Mouse (Mus musculus) heart, adult 8-10 months (tissue): Measurements from ENCODE around the gene Hamp. TPM values are rescaled to one million over a fixed set of nuclear protein-coding genes. Genes with fewer than 3 reads are reported as not detected.

Source experiments
- DNase-seq: peaks from one replicate; pipeline ENCODE4 v3.0.0; 2022; ENCODE audit warnings: low spot score
- total RNA-seq, 4 experiments: library from RNA; stranded (reverse); gene quantifications; 2 replicates each; pipeline ENCODE4 v1.2.4; 2022

Gene Hamp
- 10 to 100 TPM in 3 of 4 experiments, 1 to 10 TPM in 1; 9.3 to 31.5 (median 13.6) TPM for total RNA-seq

DNA sequence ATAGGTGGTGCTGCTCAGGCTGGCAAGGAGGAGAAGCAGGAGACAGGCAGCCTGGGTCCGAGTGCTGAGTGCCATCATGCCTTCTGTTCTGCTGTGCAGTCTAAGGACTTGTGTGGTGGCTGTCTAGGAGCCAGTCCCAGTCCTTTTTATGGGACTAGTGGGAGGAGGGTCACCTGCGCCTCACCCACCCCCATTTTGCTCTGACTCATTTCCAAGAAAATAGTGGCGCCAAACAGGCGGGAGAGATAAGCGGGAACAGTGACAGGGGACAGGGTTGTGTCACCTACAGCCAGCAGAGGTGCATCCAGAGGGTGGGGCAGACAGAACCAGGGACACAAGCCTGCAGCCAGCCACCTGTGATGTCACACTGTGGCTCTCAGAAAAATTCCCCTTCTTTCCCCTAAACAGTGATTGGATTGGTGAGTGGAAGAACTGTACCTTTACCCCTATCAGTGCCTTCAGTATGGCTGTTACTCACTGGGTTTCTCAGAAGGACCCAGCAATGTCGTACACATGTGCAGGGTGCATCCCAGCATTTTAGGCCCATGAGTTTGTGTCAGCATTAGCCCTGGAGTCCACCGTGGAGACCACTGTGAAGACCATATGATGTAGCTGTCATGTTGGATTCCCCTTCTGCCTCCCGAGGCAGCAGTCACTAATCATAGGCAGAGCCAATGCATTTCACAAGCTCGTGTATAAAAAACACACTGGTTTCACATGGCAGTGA is at the start of gene Hamp:
TSS of gene Hamp (minus strand) at position 124 of the 727 bp plus-strand sequence.
- DNase-seq = no peak

DNA sequence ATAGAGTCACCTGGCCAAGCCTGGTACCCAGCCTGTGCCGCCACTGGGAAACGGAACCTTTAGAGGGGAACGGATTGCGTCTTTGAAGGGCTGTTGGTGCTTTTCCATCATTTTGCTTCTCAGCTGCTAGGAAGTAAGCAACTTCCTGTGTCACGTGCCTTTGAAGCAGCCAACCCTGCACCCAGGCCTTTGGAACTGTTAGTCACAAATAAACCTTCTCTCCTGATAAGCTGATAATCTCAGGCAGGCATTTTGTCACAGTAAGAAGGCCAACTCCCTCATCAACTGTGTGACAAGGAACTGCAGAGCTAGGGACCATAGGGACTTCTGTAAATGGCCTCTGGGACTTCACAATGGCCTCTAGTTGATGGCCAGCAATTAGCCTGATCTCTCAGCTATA is 48.3 kb upstream of the Hamp start:
- no peak for DNase-seq

DNA sequence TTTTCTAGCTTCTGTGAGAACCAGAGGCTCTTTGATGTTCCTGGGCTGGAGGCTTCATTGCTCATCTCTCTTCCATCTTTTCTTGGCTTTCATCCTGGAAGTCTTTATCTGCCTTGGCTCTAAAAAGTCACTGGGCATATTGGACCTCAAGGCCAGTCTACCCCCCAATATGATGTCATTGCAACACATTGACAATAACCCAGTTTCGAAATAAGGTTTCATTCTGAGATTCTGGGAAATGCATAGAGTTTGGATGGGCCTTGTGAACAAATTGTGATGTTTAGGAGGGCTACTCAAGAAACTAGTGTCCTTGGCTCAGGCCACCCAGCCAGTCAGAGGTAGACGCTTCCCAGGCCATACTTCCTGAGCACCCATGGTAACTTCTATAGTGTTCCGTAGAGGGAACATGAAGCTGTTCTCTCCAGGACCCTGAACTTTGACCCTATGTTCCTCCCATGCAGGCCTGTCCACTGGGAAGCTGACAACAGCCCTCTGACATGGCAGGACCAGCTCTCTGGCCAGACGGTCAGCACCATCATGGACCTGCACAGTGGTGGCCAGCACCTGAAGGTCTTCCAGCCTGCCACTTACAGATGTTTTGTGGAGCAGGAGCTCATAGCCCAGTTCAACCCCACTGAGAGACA is 44.8 kb upstream of the Hamp start:
- DNase-seq = no peak

DNA sequence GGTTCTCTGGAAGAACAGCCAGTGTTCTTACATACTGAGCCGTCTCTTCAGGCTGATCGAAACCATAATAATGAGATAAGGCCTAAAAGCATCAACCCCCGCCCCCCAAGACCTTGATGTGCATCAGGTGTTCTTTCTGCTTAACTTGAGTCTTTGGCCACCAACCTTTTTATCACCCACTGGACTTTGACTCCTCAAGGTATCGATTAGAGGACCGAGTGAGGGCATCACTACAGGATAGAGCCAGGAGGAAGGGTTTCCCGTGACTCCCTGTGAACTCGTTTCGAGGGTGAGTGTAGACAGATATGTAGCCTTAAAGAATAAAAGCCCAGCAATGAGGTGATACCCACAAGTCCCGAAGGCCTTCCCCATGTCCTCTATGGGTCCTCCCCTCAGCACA is 41.5 kb upstream of the Hamp start:
- DNase-seq = no peak

DNA sequence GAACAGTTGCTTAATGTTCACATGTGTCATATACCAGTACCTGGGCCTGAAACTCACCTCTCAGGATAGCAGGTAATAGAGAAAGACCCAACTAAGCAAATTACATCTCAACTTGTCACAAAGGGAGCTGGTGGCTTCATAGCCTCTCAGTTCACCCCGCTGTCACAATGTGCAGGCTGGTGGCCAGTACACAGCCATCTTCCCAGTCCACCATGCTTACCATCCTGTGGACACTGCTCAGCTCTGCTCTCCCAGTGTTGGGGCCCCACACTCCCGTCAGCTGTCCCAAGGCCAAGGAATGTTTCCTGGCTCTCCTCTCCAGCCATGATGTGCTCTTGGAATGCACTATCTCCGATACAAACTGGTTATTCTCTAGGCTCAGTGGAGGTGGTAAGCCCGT is 37.9 kb upstream of the Hamp start:
- DNase-seq = no peak

DNA sequence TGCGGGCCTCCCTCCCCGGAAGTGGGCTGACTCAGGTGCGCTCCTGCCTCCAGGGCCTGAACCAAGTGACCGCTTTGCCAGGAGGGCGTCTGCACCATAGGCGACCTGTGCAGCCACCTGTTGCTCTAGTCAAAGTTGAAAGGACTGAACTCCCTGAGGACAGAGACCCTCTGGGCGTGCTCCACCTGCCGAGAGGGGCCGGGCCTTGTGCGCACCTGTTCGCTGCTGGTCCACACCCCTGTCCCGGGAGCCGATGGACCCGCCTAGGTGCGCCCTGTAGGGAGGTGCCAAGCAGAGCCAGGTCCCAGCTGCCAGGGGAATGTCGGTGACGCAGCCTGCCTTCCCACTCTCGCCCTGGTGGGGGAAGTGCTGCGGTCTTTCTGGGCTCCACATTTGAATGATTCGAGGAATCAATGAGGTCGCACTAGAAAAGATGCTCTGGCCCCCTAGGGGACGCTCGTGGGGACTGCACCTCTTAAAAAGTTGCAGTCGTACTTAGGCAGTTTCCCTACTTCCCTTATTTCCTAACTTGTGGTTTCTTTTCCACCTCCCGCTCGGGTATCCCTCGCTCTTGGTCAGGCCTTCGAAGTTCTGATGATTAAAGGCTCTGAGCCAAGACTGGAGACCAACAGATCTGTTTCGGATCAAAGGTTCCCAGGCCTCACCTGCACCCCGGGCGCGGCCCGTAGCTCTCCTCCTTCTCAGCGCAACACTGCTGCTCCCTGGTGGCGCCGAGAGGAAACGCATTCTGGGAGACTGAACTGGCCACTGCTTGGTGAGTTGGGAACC is 29.9 kb upstream of the Hamp start, which contains the start of gene Fam187b:
TSS of gene Fam187b (plus strand) at position 290 of the 789 bp plus-strand sequence.
- DNase-seq = peak; percentile 86

DNA sequence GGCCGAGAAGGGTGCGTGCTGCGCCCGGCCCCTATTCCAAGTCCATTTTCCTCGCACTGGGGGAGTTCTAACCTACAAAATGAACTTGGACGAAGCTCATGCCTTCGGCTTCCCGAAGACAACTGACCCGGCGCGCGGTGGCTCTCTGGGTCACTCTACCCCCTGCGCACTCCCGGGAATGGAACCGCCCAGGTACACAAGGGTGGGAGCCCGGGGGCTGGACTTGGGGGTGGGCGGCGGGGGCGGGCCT is 29.3 kb upstream of the Hamp start, which contains the start of gene Lsr:
TSS of gene Lsr (minus strand) at position 214 of the 250 bp plus-strand sequence.
- no peak for DNase-seq

DNA sequence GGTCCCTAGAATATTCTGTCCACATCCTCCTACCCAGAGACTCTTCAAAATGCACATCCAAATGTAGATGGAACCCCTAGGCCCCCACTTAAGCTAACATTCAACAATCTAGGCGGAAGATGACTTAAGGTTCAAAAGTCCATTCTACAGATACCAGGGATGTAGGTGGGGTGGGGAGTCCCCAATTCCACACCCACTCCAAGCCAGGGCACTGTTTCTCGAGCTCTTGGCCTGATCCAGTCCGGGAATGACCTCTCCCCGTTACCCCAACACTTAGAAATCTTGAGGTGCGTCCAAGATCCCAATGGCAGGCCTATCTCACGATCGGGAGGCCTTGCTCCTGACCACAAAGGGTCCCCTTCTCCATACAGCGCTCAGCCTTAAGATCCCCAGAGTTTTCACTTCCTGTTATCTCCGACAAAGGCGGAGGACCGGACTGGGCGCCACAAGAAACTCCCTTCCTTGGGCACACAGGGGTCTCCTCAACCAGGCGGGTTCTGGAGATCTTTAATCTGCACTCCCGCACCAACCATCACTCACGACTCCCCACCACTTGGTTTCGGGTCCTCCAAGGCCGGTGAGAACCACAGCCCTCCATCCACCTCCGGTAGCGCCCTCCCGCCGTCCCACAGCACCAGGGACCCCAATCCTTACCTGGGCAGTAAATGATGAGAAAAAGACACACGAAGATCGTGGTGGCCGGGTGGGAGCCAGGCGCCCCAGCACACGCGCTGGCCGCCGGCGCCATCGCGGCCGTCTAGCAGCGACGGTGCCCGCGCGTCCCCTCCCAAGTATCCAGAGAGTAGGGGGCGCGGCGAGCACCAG is 28.8 kb upstream of the Hamp start:
- DNase-seq = no peak

DNA sequence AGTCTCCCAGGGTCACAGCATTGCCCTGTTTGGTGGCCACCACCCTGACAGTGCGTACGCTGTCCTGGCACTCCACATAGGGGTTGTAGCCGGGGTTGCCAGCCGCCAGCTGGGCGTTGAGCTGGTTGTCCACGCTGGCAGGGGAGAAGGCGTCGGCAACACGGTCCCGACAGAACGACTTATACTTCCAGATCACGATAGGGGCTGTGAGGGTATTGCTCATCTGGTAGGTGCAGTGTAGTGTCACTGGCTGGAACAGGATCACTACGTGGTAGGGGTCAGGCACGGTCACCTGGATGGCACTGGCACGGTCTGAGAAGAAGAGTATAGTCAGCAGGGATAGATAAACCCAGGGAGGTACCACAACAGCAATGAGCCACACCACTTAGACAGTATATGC is 28.1 kb upstream of the Hamp start:
- no peak for DNase-seq

DNA sequence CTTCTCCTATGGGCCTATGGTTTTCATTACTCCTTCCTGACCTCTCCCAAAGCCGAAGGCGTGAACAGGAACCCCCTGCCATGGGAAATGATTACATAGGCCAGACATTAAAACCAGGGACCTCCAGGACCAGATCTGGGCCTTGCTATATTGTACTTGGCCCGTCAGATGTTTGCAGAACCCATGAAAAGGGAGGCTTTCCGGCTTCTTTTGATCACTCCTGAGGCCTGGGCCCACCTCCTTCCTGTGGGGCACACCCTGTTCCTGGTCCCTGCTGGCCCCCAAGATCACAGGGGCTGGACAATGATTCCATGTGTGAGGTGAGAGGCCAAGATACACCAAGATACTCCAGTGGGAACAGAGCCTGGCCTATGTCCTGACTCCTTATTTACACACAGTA is 25.3 kb upstream of the Hamp start:
- no peak for DNase-seq

DNA sequence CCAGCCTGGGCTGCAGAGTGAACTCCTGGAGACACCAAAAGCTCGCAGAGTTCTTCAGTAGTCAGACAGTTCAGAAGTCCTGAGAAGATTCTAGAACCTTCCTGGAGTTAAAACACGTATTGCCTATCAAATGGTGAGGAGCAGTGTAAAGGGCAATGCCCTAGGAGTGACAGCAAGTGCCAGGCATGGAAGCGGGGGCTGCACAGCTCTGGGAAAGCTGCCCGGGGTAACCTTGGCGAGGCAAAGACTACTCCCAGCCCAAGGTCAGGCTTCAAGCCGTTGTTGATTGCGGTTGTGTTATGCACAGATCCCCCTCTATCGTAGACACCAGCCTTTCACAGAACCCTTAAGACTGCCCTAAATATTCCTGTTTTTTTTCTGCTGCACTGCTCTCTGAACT is 24.8 kb upstream of the Hamp start:
- DNase-seq = no peak

DNA sequence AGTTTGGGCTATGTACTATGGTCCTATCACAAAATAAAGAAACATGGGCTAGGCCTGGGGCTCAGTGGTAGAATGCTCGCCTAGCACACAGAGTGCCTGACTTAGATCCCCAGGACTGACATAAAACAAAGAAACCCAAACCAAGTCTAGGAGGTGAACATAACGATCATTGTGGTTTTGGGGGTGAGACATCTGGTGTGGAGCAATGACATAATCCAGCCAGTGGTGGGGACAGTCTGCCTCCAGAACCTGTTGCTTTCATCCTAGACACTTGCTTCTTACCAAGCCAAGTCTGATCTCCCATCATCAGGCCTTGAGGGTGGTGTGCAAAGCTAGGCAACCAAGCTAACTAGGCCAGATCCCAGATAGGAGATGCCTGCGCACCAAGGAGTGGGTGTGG is 22.8 kb upstream of the Hamp start:
- DNase-seq = no peak

DNA sequence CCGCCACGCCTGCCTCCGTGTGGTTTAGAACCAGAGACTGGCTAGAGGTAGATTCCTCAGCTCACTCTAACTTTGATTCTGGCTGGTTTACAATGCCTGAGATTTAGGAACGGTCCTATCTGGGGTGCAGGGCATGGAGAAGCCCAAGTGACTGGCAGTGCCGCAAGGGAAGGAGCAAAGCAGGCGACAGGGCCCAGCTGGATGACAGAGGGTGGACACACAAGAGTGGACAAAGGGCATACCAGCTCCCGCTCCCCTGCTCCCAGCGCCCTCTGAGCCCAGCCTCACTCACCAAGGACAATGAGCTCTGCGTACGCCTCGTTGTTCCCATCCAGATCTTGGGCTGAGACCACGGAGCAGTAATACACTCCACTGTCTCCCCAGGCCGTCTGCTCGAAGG is 21.8 kb upstream of the Hamp start:
- no peak for DNase-seq

DNA sequence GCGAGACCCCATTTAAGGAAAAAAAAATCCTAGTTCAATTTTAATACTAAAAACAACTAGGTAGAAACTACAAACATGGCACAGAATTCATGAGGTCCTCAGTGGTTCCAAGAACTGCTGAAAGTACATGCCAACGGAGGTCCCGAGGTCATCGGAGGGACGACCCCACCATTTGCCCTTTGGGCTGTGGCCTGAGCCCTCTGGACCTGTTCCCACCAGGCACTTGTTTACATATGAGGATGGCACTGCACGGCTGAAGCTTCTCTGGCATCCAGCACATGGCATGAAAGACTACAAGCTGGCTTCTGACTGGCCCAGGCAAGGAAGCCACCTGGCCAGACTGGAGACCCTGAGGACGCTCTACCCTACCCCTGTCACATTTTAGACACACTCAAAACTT is 20.5 kb upstream of the Hamp start:
- no peak for DNase-seq

DNA sequence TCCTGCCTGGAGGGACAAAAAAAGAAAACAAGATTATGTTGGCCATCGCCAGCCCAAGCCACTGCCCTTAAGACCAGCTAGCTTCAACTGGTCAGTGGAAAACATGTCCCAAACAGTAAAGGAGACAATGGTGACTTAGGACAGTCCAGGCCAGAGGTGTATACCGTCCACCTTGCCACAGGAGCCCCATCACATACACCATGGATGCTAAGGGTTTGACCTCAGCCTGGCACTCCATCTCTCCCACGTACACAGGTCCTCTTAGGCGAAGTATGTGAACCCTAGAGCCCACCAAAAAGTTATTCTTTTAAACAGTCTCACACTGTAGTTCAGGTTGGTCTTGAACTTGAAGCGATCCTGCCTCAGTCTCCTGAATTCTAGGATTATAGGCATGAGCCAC is 19.0 kb upstream of the Hamp start:
- DNase-seq = no peak

DNA sequence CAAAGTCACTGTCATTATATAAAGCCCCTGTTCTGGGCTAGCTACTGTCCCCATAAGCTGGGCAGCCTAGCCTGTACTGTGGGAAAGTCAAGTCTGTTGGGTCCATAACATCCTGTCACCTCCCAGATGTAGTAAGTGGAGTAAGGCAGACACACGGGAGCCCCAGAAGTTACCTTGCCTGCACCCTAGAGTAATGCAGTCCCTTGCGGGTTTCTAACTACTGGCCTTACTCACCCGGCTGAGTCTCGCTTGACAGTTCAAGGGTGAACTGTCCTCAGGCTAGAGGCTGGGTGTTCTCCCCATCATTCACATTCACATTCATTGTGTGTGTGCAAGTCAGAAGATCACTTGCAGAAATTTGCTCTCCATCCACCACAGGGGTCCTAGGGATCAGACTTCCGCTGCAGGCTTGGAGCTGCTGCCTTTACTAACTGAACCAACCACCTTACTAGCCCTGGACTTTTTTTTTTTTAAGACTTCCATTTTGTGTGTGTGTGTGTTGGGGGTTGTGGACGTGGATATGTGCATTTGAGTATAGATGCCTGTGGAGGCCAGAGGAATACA is 16.0 kb upstream of the Hamp start:
- no peak for DNase-seq

DNA sequence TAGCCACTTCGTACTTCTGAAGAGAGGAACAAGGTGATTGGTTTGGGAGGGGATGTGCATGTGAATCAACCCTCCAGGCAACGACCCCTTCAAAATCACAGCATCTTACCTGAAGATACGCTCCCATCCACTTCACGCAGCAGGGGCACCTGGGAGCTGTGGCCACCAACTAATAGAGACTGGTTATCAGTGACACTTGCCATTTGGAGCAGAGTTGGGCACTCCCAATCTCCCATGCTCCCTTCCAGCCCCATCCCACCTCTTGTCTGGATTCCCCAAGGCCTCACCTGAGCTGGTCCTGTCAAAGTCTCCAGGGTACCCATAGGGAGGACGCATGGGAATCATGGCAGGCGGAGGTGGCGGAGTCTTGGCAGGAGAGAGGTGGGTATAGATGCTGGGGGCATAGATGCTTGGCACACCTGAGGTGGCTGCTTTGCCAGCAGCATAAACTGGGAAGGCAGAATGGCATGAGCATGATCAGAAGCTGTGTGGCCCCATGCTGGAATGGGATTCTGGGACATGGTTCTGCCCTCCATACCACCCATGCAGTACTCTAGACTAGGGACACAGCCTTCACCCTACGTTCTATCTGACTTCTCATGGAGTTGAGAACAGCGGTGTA is 15.1 kb upstream of the Hamp start:
- no peak for DNase-seq

DNA sequence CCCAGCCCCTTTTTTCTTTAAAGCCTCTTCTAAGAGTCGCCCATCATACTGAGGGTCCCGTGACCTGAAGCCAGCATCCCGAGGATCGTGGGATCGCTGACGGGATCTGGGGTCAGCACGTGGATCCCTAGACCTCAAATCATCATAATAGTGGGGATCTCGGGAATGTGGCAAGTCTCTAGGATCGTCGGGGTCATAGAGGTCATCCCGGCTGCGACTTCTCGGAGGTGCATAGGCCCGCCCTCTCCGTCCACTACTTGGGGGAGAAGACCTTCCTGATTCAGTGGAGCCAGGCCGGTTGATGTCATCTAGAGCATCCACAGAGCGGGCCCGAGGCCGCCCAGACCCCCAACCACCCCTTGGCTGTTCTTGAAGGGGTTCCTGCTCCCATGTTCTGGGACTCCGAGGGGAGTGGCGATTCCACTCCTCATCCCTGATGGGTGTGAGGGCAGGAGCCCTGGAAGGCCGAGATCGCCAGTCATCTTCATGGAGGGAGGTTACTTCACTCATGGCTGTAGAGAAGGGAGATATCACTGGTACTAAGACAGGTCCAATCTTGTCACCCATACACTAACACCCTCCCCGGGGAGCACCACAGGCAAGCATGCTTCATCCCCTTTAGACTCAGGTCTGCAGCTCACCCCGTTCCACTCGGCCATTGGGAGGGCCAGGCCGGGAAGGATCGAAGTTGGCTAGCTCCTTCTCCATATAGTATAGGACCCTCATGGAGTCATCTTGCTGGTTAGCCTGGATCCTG is 14.5 kb upstream of the Hamp start:
- DNase-seq = no peak

DNA sequence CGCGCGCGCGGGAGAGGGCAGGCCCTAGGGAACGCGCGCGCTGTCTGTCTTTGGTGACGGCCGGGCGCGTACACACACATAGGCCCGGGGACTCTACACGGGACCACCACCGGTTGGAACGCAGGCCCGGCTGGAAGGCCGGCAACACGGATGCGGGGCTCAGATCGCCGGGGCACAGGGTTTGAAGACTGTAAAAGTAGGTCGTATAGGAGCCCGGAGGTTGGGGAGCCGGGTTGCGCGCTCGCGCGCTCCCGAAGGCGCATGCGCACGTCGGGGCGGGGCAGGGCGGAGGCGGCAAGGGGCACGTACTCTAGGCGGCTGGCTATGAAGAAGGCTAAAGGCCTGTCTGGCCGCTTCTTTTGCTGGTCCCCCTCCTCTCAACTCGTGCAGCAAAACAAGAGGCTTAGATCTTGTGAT is 13.5 kb upstream of the Hamp start:
- peak; percentile 94 for DNase-seq

DNA sequence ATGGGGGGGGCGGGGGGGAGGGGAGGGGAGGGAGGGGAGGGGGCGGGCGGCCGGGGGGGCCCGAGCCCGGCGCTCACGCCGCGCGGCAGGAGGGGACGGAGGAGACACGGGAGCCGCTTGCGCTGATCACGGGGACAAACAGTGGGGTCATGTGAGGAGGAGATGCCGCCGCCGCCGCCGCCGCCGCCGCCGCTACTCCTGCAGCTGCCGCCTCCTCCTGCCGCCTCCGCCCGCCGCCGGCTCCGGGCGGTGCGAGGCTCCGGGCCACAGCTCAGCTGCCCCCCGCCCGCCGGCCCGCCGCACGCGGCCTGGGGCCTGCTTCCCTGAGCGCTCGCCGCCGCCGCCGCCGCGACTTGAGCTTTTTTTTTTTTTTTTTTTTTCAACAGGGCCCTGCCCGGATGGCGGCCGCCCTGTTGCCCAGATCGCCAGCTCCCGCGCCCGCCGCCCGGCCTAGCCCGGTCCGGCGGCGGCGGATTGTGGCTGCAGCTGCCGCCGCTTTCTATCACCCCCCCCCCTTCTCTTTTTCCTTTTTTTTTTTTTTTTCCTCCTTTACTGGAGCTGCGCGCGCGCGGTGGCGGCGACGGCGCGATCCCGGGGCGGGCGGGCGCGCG is 13.0 kb upstream of the Hamp start, which contains the start of gene Usf2:
TSS of gene Usf2 (minus strand) at position 48 of the 611 bp plus-strand sequence.
- DNase-seq = peak; percentile 63
